Mouse (Mus musculus) retina, adult 2 months (tissue): ENCODE measurements around the gene Vmn2r84.
"Not testable (repeated sequence)": the region's sequence is repeated elsewhere in the genome, so short reads cannot be mapped to it uniquely, and the experiment has no call there.

Source experiments
- DNase-seq: peaks from one replicate; pipeline ENCODE4 v3.0.0-alpha.2; 2012; ENCODE audit warnings: low read depth, low spot score

Gene Vmn2r84

DNA sequence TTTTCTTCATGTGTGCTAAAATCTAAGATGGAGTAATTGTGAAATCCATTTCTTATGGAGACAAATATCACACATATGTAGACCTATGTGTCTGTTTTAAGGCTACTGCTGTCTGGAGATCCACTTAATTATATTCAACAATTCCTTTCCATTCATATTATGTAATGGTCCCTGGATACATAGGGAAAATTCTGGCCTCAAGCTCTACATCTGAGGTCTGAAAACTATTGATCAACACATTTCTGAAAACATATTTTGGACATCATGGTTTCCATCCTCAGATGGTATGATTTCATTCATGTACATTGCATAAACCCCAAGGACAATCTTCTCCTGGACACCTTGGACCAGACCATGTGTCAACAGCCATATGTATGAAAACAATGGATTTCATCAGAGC lies at the start of gene Vmn2r84:
Vmn2r84 (minus strand) TSS at position 101 of the 400 bp plus-strand sequence.
- DNase-seq = no peak

DNA sequence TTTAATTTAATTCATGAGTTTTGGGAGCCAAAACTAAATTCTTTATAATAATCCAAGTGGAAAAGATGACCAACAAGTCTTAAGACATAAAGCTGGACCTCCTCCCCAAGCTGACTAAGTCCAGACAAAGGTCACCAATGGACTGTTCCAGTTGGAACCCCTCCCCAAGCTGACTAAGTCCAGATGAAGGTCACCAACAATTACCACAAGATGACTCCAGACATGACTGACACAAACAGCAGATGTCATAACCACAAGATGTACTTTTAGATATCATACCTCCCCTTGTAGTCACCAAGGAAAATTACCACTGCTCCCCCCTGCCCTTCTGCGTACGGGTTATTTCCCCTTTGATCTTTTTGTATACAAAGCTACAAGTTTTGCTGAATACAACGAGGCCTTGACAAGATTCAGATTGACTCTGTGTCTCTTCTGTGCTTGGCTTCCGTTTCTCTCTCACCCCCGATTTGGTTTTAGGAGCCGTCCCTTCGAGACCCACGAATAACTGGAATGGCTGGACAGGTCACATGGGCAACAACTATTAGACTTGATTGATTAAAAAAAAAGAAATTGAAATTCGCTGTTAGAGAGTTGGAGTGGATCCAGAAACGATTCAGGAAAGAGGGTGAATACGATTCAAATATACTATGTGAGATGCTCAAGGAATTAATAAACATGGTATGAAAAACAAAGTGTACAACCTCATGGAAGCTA lies 40.2 kb upstream of the Vmn2r84 start:
- not testable (repeated sequence) for DNase-seq

DNA sequence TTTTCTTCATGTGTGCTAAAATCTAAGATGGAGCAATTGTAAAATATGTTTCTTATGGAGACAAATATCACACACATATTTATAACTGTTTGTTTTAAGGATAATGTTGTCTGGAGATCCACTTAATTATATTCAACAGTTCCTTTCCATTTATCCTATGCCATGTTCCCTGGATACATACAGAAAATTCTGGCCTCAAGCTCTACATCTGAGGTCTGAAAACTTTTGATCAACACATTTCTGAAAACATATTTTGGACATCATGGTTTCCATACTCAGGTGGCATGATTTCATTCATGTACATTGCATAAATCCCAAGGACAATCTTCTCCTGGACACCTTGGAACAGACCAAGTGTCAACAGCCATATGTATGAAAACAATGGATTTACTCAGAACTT lies 35.5 kb upstream of the Vmn2r84 start, which contains the start of gene Vmn2r85:
Vmn2r85 (minus strand) TSS at position 101 of the 400 bp plus-strand sequence.
- DNase-seq = not testable (repeated sequence)

DNA sequence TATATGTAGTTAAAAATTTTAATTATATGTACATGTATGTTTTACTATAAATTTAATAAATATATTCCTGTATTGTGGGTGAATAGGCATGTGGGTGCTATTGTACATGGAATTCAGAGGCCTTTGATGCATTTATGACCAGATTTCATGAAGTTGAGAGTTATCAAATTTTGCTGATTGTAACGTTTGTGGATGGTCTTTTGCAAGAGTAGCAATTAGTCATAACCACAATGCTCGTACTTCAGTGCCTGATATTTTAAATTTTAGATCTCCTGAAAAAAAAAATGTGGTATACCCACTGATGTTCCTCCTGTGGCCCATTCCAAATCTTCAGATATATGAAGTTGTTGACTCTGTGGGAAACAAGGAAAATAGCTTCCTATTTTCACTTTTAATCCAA lies 28.2 kb upstream of the Vmn2r84 start:
- not testable (repeated sequence) for DNase-seq

DNA sequence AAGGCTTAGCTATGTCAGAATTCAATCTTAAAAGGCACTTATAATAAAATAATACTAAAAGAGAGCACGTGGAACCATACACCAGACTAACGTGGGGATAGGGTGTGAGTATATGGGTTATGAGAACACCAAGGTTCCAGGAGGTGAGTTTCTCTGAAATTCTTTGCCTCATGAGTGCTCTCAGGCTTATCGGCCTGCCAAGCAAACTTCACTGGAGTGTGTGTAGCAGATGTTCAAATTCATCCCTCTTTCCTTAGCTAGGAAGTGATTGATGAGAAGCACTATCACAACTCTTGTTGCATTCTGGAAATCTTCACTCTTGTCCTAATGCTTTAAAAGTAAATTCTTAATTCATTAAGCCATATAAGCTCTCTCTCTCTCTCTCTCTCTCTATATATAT lies 26.3 kb upstream of the Vmn2r84 start:
- no peak for DNase-seq

DNA sequence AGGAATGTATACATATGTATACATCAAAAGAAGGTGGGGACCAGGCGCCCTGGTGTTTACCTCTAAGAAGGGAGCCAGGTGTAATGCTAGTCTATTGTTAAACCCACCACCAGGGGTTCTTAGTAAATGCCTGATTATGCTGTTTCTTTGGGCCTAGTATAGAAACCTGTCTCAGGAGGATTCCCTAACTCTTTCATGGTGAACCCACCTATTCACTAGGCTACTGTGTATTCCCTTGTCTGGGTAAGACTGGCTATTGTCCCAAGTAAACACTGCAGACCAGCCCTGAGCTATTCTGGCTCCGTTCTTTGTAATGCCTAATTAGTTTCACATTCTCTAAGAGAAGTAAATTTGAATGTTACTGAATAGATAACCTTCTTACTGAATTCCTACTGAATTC lies 25.8 kb upstream of the Vmn2r84 start:
- DNase-seq = not testable (repeated sequence)

DNA sequence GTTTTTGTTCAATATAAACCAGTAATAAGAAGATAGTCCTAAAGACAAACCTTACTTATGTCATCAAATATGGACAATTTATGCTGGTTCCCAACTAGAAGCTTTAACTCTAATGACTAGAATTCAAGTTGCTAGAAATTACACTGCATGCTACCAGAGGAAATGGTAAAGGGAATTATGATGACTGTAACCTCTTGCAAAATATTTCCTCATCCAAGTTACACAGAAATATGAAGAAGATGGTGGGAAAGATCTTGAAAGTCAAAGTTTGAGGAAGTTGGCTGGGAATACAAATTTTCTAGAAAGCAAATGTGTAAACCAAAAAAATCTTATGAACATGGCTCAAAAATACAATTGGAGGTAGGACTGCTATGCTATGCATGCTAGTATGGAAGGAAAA lies 22.2 kb upstream of the Vmn2r84 start:
- DNase-seq = not testable (repeated sequence)

DNA sequence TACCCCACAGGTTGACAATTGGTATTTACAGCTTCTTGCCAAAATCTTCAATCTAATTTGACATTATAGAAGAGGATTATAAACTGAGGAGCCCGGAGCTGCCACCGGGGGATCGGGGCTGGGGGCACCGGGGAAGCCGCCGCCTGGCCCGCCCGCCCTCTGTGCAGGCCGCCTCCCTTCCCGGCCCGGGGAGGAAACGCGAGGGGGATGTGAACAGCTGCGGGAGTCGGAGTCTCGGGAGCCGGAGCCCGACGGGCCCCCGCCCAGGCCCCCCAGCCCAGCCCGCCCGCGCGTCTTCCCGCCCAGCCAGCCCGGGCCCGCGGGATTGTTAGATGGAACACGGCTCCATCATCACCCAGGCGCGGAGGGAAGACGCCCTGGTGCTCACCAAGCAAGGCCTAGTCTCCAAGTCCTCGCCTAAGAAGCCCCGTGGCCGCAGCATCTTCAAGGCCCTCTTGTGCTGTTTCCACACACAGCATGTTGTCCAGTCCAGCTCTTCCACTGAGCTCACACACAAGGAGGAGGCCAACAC lies 18.1 kb upstream of the Vmn2r84 start:
- not testable (repeated sequence) for DNase-seq

DNA sequence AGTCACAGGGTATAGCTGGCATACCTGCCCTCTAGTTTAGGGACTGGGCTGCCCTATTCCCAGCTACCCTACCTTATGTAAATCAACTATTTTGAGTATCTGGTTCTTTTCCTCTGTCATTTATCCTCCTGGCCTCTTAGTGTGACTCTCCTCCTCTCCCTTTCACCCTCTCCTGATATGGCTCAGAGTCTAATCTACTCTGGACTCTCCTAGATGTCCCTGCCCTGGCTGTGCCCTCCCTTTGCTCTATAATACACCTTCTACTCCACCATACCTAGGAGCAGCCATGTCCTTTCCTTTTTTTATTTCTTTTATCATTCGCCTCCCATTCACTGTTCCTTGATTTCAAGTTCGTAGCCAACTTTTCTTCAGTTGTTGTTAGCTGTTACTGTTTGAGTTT lies 19.0 kb downstream of the Vmn2r84 start:
- DNase-seq = no peak

DNA sequence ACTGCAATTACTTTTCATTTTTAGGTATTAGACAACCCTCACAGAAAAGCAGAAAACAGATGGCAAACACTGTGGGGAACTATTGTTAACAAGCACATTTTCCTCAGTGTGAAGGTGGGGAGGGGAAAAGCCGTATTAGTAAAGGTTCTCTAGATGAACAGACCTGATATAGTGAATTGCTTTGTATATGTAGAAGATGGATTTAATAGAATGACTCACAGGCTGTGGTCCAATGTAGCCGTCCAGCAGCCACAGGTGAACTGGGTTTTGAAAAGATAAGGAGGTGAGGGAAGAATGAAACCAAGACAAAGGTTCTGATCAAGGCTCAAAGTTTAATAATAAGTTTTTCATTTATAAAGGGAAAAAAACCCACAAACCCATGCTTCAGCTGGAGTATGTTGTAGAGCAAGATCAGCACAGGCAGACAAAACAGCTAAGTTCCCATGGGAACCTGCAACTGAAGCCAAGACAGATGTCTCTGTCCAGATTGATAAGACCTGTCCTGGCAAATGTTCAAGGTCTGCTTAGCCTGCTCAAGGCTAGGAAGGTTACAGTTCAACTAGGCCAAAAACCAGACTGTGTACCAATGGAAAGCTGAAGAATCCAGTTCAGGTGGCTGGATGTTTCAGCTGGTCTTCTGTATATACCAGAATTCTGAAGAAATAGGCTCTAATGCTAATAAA lies 21.5 kb downstream of the Vmn2r84 start:
- no peak for DNase-seq

DNA sequence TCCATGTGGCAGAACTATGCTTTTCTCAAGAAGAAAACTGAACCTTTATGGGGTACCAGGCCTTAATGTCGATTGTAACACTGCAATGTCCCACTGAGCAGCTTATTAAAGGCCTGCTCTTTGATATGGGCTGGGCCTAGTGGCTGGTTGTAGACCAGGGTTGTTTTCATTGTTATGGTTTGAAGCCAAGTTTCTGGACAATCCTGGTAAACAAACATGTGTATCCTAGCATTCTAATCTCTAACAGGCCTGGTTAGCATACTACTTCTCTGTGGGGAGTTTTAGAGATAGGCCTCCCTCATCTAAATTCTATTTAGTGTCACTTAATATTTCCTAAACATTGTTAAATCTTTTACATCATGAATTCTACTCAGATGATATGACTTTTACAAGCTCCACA lies 22.5 kb downstream of the Vmn2r84 start:
- DNase-seq = no peak

DNA sequence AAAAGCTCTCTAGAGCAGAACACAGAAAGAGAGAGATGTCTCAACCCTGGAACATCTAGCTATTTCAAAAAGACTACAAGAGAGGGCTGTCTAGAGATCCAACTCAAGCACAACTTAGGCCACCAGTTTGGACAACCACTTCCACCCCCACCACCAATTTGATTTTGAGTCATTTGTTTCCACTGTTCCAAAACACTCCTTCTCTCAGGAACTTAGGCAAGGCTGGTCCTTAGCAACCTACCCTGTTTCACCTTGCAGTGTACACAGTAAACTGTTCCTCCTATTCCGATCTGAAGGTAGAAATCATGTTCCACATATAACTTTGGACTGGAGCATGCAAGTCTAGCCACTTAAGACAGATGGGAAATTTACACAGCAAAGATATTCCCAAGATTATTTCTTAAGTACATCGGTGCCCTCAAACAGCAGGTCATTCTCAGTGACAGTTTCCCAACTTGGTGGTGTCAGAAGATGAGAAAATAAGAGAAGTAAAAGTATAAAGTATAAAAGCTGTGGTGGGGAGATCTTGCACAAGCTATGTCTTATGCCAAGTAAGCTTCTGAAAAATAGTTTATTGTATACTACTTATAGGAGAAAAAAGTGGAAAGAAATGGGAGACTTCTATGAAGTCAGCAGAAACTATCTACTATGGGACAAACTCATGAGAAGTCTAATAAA lies 24.0 kb downstream of the Vmn2r84 start:
- DNase-seq = no peak

DNA sequence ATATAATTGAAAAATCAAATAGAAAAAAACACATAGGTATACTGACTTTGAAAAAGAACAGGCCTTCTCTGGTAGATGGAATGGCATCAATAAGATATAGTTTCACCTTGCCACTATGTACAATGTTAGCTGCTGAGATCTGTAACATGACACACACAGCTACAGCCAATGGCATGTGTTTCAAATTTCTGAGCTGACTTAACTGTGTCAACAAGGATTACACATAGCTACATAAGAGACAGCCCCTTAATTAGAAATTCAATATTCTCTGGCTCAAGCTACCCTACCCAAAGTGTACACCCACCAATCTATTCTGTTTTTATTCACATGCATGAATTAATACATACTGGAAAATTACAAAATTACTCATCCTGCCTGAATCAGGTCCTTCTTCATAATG lies 25.7 kb downstream of the Vmn2r84 start:
- no peak for DNase-seq

DNA sequence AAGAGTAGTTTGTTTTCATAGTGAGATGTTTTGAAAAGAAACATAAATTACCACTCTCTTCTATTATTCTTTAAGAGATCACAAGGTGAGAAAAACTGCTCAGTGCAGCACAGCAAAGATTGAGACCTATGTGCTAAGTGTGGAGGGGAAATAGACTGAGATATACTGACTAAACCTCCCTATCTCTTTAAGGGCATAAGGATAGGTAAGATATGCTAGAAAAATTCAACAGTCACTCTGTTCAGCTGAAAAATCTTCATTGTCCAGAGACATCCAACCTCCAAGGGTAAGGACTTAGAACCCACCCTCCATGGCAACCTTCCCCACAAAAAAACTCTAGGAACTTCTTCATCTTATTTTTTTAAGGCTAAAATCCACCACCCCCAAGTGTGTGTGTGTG lies 29.4 kb downstream of the Vmn2r84 start:
- DNase-seq = no peak

DNA sequence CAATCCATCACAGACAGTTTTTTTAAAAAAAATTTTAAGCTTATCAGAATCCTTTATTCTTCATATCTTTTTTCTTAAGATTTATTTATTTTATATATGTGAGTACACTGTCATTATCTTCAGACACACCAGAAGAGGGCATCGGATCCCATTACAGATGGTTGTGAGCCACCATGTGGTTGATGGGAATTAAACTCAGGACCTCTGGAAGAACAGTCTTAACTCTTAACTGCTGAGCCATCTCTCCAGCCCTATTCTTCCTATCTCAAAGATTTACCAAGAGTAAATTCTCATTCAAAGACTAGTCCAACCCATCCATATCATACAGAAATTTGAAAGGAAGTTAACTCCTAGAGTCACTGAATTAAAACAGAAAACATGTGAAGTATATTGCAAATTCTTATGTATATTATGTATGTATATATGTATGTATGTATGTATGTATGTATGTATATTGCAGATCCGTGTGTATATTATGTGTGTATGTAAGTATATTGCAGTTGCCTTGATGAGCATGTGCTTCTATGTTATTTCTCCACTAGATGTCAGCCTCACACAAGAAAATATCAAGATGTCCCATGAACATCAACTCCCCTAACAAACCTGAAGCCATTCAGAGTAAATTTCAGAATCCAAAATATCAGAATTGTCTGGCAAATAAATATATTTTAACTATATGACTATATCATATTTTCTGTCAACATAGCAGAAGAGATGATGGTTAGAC lies 30.5 kb downstream of the Vmn2r84 start:
- peak; percentile 11 for DNase-seq

DNA sequence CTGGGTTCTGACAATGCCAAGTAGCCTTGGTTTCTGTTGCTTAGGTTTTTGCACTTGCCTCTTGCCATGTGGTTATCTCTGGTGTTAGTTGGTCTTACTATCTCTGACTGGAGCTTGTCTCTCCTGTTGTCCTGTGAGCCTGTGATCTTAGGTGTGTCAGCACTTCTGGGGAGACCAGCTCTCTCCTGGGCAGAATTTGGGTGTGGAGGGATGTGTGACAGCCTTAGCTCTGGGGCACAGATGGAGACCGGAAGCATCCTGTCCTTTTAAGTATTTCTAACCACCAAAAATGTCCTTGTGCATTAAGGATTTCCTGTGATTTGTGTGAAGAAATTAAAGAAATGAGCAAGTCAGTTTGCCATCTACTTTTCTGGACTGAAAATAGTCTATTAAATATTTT lies 50.1 kb downstream of the Vmn2r84 start:
- no peak for DNase-seq

DNA sequence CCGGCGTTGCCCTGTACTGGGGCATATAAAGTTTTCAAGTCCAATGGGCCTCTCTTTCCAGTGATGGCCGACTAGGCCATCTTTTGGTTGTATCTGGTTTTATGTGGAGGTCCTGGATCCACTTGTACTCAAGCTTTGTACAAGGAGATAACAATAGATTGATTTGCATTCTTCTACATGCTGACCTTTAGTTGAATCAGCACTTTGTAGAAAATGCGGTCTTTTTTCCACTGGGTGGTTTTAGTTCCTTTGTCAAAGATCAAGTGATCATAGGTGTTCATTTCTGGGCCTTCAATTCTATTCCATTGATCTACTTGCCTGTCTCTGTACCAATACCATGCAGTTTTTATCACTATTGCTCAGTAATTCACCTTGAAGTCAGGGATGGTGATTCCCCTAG lies 54.1 kb downstream of the Vmn2r84 start:
- DNase-seq = not testable (repeated sequence)

DNA sequence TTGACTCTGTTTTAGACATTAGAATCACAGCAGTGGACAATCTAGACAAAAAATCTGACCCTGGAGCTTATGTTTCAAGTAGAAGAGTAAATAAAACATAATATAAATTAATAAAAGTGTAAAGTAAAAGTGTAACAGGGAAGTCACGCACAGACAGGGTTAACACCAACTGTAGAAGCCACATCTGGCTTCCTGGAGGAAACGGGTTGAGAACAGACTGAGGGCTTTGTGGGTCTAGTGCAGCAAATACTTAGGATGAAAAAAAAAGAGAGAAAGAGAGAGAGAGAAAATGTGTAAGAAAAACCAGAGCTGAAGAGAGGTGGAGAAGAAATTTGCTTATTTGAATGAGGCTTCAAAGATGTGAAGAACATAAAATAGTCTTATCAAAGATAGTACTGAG lies 56.6 kb downstream of the Vmn2r84 start:
- no peak for DNase-seq

DNA sequence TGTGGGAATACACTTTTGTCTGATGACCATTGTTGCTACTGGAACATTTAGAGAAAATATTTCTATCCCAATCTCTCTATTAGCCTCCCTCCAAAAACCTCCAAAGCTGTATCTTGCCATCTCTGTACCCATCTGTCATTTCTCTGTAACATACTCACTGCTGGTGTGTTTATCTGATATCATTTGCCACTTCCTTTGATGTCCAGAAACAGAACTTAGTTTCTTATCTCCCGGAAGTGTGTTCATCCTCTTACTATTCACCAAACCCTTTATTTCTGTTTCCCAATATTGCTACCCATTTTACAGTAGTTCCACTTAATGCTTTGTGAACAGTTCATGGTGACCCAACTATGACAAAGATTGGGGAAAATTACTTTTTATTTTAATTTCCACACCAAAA lies 57.7 kb downstream of the Vmn2r84 start:
- no peak for DNase-seq

DNA sequence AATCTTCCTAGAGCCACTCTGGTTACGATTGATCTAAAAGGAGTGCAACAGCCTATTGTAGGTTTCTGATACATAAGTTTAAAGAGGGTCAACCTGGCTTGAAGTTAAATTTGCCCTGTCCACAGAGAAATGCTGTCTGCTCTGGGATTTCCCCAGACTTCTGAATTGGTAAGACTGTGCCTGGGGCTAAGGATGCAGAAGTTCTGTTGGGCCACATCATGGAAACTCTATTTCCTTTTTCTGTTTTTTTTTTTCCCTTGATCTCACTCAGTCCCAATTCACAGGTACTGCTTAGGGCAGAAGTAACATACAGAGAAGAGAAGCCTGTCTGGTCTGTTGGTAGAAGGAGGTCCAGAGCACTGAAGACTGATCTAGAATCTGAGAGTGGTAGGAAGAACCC lies 63.4 kb downstream of the Vmn2r84 start:
- DNase-seq = no peak
